Mouse (Mus musculus): ENCODE measurements at regions not wholly inside any gene's neighbourhood (a gene's known extent, or its start where the extent isn't known, plus 50 kb on each side); places are given as distances from the start of the nearest gene placed in this dataset.

DNA sequence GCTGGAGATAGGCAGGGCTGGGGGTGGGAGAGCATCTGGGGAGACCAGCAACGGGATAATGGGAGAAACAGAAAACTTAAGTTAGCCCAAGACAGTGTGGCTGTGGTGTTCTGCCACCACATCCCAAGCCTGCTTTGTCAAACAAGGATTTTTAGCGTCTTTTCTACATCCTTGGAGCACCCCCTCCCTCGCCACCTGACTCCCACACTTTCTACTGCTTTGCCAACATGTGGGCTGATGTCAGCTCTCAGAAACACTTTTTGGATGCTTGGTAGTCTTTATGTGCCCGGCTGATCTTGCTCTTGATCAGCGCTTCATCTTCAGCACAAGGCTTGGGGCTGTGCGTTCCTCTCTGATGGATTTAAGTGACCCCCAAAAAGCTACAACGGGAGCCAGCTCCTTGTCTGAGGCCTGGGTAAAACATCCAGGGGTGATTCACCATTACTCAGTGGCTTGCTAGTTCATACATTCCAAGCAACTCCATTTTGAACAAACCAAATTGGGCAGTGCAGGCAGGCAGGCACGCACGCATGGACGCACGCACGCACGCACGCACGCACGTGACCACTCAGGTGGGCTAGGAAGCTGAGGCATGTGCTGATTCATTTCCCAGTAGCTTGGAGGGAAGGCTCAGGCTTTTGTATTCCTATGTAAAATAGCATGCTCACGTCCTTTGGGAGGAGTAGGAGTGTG lies 260.6 kb upstream of the Gm10131 start:
- no peak overlapping the region for H3K4me3 ChIP-seq (ENCODE audit: control insufficient read depth in 1 of 2, insufficient read depth in 1 of 2, low read depth in 1 of 2, low read length in 2 of 2)
- H3K9me3 ChIP-seq (ENCODE audit: control insufficient read depth, low read length): no peaks in the 10 kb centered on the region
- H3K4me2 ChIP-seq (ENCODE audit: low read length): no peak overlapping the region
- H3K27ac ChIP-seq (replicated peaks in 1 of 2; ENCODE audit: control insufficient read depth in 1 of 2, insufficient read depth in 1 of 2, low read depth in 2 of 2, low read length in 2 of 2): no peak overlapping the region
- no peak for ATAC-seq (ENCODE audit: insufficient number of reproducible peaks, insufficient read depth, low FRiP score, low read depth)
- no peaks in the 10 kb centered on the region; a peak in 1 of 4 replicates for H3K4me1 ChIP-seq (ENCODE audit: control insufficient read depth in 2 of 2, insufficient read depth in 2 of 2, low read length in 2 of 2)
- H3K36me3 ChIP-seq (ENCODE audit: control insufficient read depth, insufficient read depth, low read length): no peaks in the 10 kb centered on the region
- H3K27me3 ChIP-seq (ENCODE audit: control insufficient read depth, insufficient read depth, low read length): no peaks in the 10 kb centered on the region
- 84% methylated on average over 17 of the region's 17 CpGs for WGBS
- H3K9ac ChIP-seq (ENCODE audit: low read length): no peak overlapping the region

DNA sequence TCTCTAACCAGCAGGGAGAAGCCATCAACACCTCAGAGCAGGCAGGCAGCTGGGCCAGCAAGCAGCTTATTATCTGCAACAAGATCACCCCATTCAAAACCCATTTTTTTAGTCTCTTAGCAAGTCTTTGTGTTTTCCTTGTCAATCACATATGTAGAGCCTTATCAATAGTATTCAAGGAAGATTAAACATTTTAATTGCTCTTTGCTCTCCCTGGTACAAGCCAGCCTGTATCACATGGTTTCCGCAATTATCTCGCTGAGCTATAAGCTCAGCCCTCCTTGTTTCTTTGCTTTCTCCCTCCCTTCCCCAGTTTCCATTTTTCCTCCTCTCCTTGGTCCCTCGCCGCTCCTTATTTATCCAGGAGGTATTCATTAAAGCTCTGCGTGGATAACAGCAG lies 259.9 kb upstream of the Gm10131 start:
- Histone ChIP-seq H3K27me3 (ENCODE audit: control insufficient read depth, insufficient read depth, low read length) (no peaks in the 10 kb centered on the region), H3K9ac (ENCODE audit: low read length) (no peak overlapping the region), H3K9me3 (ENCODE audit: control insufficient read depth, low read length) (no peaks in the 10 kb centered on the region), H3K27ac (replicated peaks in 1 of 2; ENCODE audit: control insufficient read depth in 1 of 2, insufficient read depth in 1 of 2, low read depth in 2 of 2, low read length in 2 of 2) (no peak overlapping the region), H3K4me1 (ENCODE audit: control insufficient read depth in 2 of 2, insufficient read depth in 2 of 2, low read length in 2 of 2) (no peaks in the 10 kb centered on the region; a peak in 1 of 4 replicates), H3K36me3 (ENCODE audit: control insufficient read depth, insufficient read depth, low read length) (no peaks in the 10 kb centered on the region), H3K4me2 (ENCODE audit: low read length) (no peak overlapping the region), H3K4me3 (ENCODE audit: control insufficient read depth in 1 of 2, insufficient read depth in 1 of 2, low read depth in 1 of 2, low read length in 2 of 2) (no peak overlapping the region)
- no peak for ATAC-seq (ENCODE audit: insufficient number of reproducible peaks, insufficient read depth, low FRiP score, low read depth)
- 55% methylated on average over 5 of the region's 5 CpGs for WGBS

DNA sequence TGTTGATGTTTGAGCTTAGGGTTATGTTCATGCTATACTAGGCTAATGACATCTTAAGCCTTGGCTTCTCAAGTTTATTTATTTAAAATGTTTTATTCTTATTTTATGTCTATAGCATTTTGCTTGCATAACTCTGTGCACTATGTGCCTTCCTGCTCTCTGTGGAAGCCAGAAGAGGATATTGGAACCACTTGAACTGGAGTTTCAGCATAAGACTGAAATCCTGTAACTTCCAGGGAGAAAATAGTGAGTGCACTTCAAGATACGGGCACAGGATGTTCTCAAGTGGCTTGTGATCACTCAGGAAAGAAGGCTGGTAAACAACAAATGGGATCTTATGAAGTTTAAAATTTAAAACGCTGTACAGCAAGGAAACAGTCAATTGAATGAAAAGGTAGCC lies 257.0 kb upstream of the Gm10131 start:
- no peak overlapping the region for H3K4me3 ChIP-seq (ENCODE audit: control insufficient read depth in 1 of 2, insufficient read depth in 1 of 2, low read depth in 1 of 2, low read length in 2 of 2)

DNA sequence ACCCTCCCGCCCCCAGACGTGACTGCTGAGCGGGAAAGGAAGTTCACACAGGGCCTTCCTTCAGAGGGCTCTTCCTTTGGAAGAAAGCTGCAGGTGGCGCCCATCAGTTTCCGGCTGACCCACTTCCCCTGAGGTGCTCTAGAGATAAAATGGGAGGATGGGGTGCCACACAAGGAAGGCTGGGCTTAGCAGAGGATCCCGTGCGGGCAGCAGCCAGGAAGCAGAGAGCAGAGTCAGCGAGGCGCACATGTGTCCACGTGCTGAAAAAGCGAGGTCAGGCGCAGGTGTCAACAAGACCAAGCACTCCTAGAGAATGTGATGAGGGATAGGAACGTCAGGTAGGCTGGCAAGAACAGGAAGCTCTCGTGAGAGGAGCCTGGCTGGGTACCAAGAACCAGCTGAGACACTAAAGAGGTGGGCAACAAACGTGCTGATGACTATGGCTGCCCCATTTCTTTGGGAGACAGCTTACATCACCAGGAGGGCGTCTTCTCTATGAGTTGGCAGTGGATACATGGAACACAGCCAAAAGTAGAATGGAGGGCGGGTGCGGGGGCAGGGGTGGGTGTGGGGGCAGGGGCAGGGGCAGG lies 253.0 kb upstream of the Gm10131 start:
- Histone ChIP-seq H3K27ac (replicated peaks in 1 of 2; ENCODE audit: control insufficient read depth in 1 of 2, insufficient read depth in 1 of 2, low read depth in 2 of 2, low read length in 2 of 2) (no peak overlapping the region), H3K27me3 (ENCODE audit: control insufficient read depth, insufficient read depth, low read length) (no peaks in the 10 kb centered on the region), H3K4me3 (ENCODE audit: control insufficient read depth in 1 of 2, insufficient read depth in 1 of 2, low read depth in 1 of 2, low read length in 2 of 2) (no peak overlapping the region), H3K9me3 (ENCODE audit: control insufficient read depth, low read length) (no peaks in the 10 kb centered on the region), H3K9ac (ENCODE audit: low read length) (no peak overlapping the region), H3K36me3 (ENCODE audit: control insufficient read depth, insufficient read depth, low read length) (no peaks in the 10 kb centered on the region), H3K4me2 (ENCODE audit: low read length) (no peak overlapping the region), H3K4me1 (ENCODE audit: control insufficient read depth in 2 of 2, insufficient read depth in 2 of 2, low read length in 2 of 2) (no peaks in the 10 kb centered on the region; a peak in 1 of 4 replicates)
- ATAC-seq (ENCODE audit: insufficient number of reproducible peaks, insufficient read depth, low FRiP score, low read depth): no peak
- WGBS: 70% methylated on average over 18 of the region's 18 CpGs

More for the DNA sequence above, 257.0 kb upstream of the Gm10131 start:
- Histone ChIP-seq H3K4me2 (ENCODE audit: low read length) (no peak overlapping the region), H3K9ac (ENCODE audit: low read length) (no peak overlapping the region), H3K4me1 (ENCODE audit: control insufficient read depth in 2 of 2, insufficient read depth in 2 of 2, low read length in 2 of 2) (no peaks in the 10 kb centered on the region; a peak in 1 of 4 replicates), H3K9me3 (ENCODE audit: control insufficient read depth, low read length) (no peaks in the 10 kb centered on the region), H3K27me3 (ENCODE audit: control insufficient read depth, insufficient read depth, low read length) (no peaks in the 10 kb centered on the region), H3K27ac (replicated peaks in 1 of 2; ENCODE audit: control insufficient read depth in 1 of 2, insufficient read depth in 1 of 2, low read depth in 2 of 2, low read length in 2 of 2) (no peak overlapping the region), H3K36me3 (ENCODE audit: control insufficient read depth, insufficient read depth, low read length) (no peaks in the 10 kb centered on the region)
- ATAC-seq (ENCODE audit: insufficient number of reproducible peaks, insufficient read depth, low FRiP score, low read depth): no peak
- WGBS: 65% methylated on average over 2 of the region's 2 CpGs

DNA sequence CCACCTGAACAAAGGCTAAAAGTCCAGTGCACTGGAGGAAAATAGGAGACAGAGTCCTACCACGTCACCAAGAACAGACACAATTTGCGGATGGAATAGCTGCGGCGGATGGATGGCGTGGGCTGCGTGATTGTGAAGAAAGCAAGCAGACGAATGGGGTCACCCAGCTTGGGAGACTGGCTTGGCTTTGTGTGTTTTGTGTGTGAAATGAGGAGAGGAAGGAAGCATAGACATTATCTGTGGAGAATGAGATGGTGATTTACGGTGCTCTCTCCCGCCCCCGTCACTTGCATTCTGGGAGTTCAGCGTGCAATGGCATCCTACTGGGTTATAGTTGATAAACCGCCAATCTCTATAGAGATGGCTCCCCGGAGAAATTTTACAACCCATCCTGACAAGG lies 252.1 kb upstream of the Gm10131 start:
- Histone ChIP-seq H3K9ac (ENCODE audit: low read length) (no peak overlapping the region), H3K27me3 (ENCODE audit: control insufficient read depth, insufficient read depth, low read length) (no peaks in the 10 kb centered on the region), H3K36me3 (ENCODE audit: control insufficient read depth, insufficient read depth, low read length) (no peaks in the 10 kb centered on the region), H3K4me1 (ENCODE audit: control insufficient read depth in 2 of 2, insufficient read depth in 2 of 2, low read length in 2 of 2) (no peaks in the 10 kb centered on the region; a peak in 1 of 4 replicates), H3K9me3 (ENCODE audit: control insufficient read depth, low read length) (no peaks in the 10 kb centered on the region), H3K4me2 (ENCODE audit: low read length) (no peak overlapping the region), H3K4me3 (ENCODE audit: control insufficient read depth in 1 of 2, insufficient read depth in 1 of 2, low read depth in 1 of 2, low read length in 2 of 2) (no peak overlapping the region), H3K27ac (replicated peaks in 1 of 2; ENCODE audit: control insufficient read depth in 1 of 2, insufficient read depth in 1 of 2, low read depth in 2 of 2, low read length in 2 of 2) (no peak overlapping the region)
- 88% methylated on average over 13 of the region's 13 CpGs for WGBS
- no peak for ATAC-seq (ENCODE audit: insufficient number of reproducible peaks, insufficient read depth, low FRiP score, low read depth)

DNA sequence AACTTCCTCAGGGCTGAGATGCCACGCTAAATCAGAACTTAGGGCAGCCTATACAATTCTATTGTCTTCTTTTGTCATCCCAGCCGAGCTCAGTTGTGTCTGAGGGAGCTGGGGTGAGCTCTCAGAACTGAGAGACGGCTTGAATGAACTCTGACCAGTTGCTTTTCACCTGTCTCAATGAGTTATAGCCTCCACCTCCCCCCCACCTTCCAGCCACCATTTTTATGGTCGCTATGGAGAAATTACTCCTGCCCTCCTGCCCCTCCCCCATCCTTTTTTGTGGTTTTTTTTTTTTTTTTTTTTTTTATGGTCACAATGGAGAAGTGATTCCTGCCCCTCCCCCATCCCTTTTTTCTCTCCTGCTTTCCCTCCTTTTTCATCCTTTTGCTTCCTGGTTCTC lies 251.6 kb upstream of the Gm10131 start:
- no peaks in the 10 kb centered on the region for H3K27me3 ChIP-seq (ENCODE audit: control insufficient read depth, insufficient read depth, low read length)
- WGBS: 73% methylated on average over 4 of the region's 4 CpGs
- ATAC-seq (ENCODE audit: insufficient number of reproducible peaks, insufficient read depth, low FRiP score, low read depth): no peak

DNA sequence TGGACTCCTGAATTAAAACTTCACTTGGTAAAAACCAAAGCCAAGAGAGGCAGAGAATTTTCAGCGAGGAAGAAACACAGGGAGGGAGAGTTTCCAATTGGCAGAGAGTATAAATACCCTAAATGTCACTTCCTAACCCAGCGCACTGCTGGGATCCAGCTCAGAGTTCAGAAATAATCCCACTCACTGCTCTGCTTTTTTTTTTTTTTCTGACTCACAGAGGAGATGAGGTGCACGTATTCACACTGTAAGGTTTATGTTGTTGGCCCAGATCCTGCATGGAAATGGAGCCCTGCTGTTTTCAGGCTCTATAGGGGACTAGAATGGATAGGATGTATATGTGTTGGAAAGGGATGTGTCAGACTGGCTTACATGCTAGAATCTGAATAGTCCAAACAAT lies 249.8 kb upstream of the Gm10131 start:
- H3K4me1 ChIP-seq (ENCODE audit: control insufficient read depth in 2 of 2, insufficient read depth in 2 of 2, low read length in 2 of 2): no peaks in the 10 kb centered on the region; a peak in 1 of 4 replicates
- H3K4me3 ChIP-seq (ENCODE audit: control insufficient read depth in 1 of 2, insufficient read depth in 1 of 2, low read depth in 1 of 2, low read length in 2 of 2): no peak overlapping the region
- no peak for ATAC-seq (ENCODE audit: insufficient number of reproducible peaks, insufficient read depth, low FRiP score, low read depth)
- no peaks in the 10 kb centered on the region for H3K36me3 ChIP-seq (ENCODE audit: control insufficient read depth, insufficient read depth, low read length)
- no peak overlapping the region for H3K27ac ChIP-seq (replicated peaks in 1 of 2; ENCODE audit: control insufficient read depth in 1 of 2, insufficient read depth in 1 of 2, low read depth in 2 of 2, low read length in 2 of 2)
- H3K27me3 ChIP-seq (ENCODE audit: control insufficient read depth, insufficient read depth, low read length): no peaks in the 10 kb centered on the region
- no peak overlapping the region for H3K9ac ChIP-seq (ENCODE audit: low read length)
- WGBS: 79% methylated on average over 3 of the region's 3 CpGs
- H3K4me2 ChIP-seq (ENCODE audit: low read length): no peak overlapping the region
- no peaks in the 10 kb centered on the region for H3K9me3 ChIP-seq (ENCODE audit: control insufficient read depth, low read length)

More for the DNA sequence above, 251.6 kb upstream of the Gm10131 start:
- no peak overlapping the region for H3K27ac ChIP-seq (replicated peaks in 1 of 2; ENCODE audit: control insufficient read depth in 1 of 2, insufficient read depth in 1 of 2, low read depth in 2 of 2, low read length in 2 of 2)
- no peaks in the 10 kb centered on the region for H3K9me3 ChIP-seq (ENCODE audit: control insufficient read depth, low read length)
- H3K4me2 ChIP-seq (ENCODE audit: low read length): no peak overlapping the region
- no peaks in the 10 kb centered on the region for H3K36me3 ChIP-seq (ENCODE audit: control insufficient read depth, insufficient read depth, low read length)
- H3K4me3 ChIP-seq (ENCODE audit: control insufficient read depth in 1 of 2, insufficient read depth in 1 of 2, low read depth in 1 of 2, low read length in 2 of 2): no peak overlapping the region
- H3K9ac ChIP-seq (ENCODE audit: low read length): no peak overlapping the region
- no peaks in the 10 kb centered on the region; a peak in 1 of 4 replicates for H3K4me1 ChIP-seq (ENCODE audit: control insufficient read depth in 2 of 2, insufficient read depth in 2 of 2, low read length in 2 of 2)

Data from heart, embryonic 14.5 days (tissue).